Mouse (Mus musculus) layer of hippocampus, adult 11-12 months (tissue): ENCODE measurements around the gene Zdhhc24.

ENCODE experiments used
- DNase-seq: peaks from one replicate; pipeline ENCODE4 v3.0.0; 2022; ENCODE audit warnings: low spot score

Gene Zdhhc24

GRCm38 (mm10) chr19:4877785-4878184, 683 bp upstream of the Zdhhc24 start, which contains the start of gene Actn3:
Actn3 (minus strand) TSS chr19:4877909.
- no peak for DNase-seq

- DNase-seq, result no peak
Observed at GRCm38 (mm10) chr19:4879324-4879703, 846 bp downstream of the Zdhhc24 start.

- no peak for DNase-seq
Observed at GRCm38 (mm10) chr19:4883961-4884360, 5.5 kb downstream of the Zdhhc24 start.

GRCm38 (mm10) chr19:4889791-4890190, 11.3 kb downstream of the Zdhhc24 start:
- DNase-seq, result no peak

- DNase-seq, result no peak
Observed at GRCm38 (mm10) chr19:4891798-4892197, 13.3 kb downstream of the Zdhhc24 start.

GRCm38 (mm10) chr19:4896780-4897520, 18.5 kb downstream of the Zdhhc24 start:
- DNase-seq, result no peak

GRCm38 (mm10) chr19:4898972-4899371, 20.5 kb downstream of the Zdhhc24 start:
- DNase-seq, result no peak

- no peak for DNase-seq
Observed at GRCm38 (mm10) chr19:4899888-4900287, 21.4 kb downstream of the Zdhhc24 start.

- peak; percentile 81 for DNase-seq
Observed at GRCm38 (mm10) chr19:4905979-4906794, 27.7 kb downstream of the Zdhhc24 start, which contains the start of gene Bbs1. Bbs1 (minus strand) TSS chr19:4906628.

GRCm38 (mm10) chr19:4908107-4908506, 29.6 kb downstream of the Zdhhc24 start:
- no peak for DNase-seq

GRCm38 (mm10) chr19:4909376-4909775, 30.9 kb downstream of the Zdhhc24 start:
- DNase-seq, result no peak

- DNase-seq, result no peak
Observed at GRCm38 (mm10) chr19:4915924-4916603, 37.6 kb downstream of the Zdhhc24 start.

GRCm38 (mm10) chr19:4916827-4917226, 38.4 kb downstream of the Zdhhc24 start:
- DNase-seq, result no peak

GRCm38 (mm10) chr19:4919652-4920051, 41.2 kb downstream of the Zdhhc24 start:
- no peak for DNase-seq

- DNase-seq, result no peak
Observed at GRCm38 (mm10) chr19:4925121-4925860, 46.8 kb downstream of the Zdhhc24 start.

- DNase-seq, result peak; percentile 99
Observed at GRCm38 (mm10) chr19:4927904-4928531, 49.5 kb downstream of the Zdhhc24 start, which contains the start of gene Dpp3. Dpp3 (minus strand) TSS chr19:4928287.

- DNase-seq, result no peak
Observed at GRCm38 (mm10) chr19:4928781-4929180, 50.3 kb downstream of the Zdhhc24 start.
